Mouse (Mus musculus) limb, embryonic 14.5 days (tissue): ENCODE results near the gene Dab2ip. TPM values are rescaled to one million over a fixed set of nuclear protein-coding genes. Genes with fewer than 3 reads are reported as not detected.

Experiments
- ATAC-seq: fragments of 200-750 bp; cut with Nextera tagmentation; 2 replicates; pipeline ENCODE4 v1.8.0; 2017; ENCODE audit warnings: low read depth, moderate number of reproducible peaks, moderate TSS enrichment; ENCODE audit not compliant: low FRiP score
- DNase-seq: peaks from one replicate; pipeline ENCODE4 v3.0.0-alpha.2; 2015; ENCODE audit warnings: low spot score
- H3K27ac ChIP-seq: fragments of 300-500 bp; sonication (generic); replicated peaks from 2 replicates; pipeline ENCODE4 v1.5.1; 2014; ENCODE audit warnings: low read depth, mild to moderate bottlenecking, low read length, moderate library complexity, mixed read lengths
- H3K27me3 ChIP-seq: fragments of 300-500 bp; sonication (generic); 2 replicates; pipeline ENCODE4 v1.6.1; 2014; ENCODE audit warnings: low read length, mixed read lengths; ENCODE audit not compliant: control insufficient read depth, insufficient read depth
- H3K36me3 ChIP-seq: fragments of 300-500 bp; sonication (generic); 2 replicates; pipeline ENCODE4 v1.6.1; 2014; ENCODE audit warnings: mild to moderate bottlenecking, low read length, moderate library complexity, mixed read lengths; ENCODE audit not compliant: control insufficient read depth, insufficient read depth
- H3K4me1 ChIP-seq: fragments of 300-500 bp; sonication (generic); 2 replicates; pipeline ENCODE4 v1.6.1; 2014; ENCODE audit warnings: antibody characterized with exemption, low read length, mixed read lengths; ENCODE audit not compliant: control insufficient read depth, insufficient read depth
- H3K4me2 ChIP-seq: fragments of 300-500 bp; sonication (generic); replicated peaks from 2 replicates; pipeline ENCODE4 v1.6.1; 2014; ENCODE audit warnings: low read depth, mild to moderate bottlenecking, low read length, moderate library complexity; ENCODE audit not compliant: severe bottlenecking
- H3K4me3 ChIP-seq: fragments of 300-500 bp; sonication (generic); replicated peaks from 2 replicates; pipeline ENCODE4 v1.5.1; 2014; ENCODE audit warnings: low read length
- H3K9ac ChIP-seq: fragments of 300-500 bp; sonication (generic); 2 replicates; pipeline ENCODE4 v1.6.1; 2014; ENCODE audit warnings: mild to moderate bottlenecking, low read depth, low read length, moderate library complexity; ENCODE audit not compliant: severe bottlenecking
- H3K9me3 ChIP-seq: fragments of 300-500 bp; sonication (generic); 2 replicates; pipeline ENCODE4 v1.6.1; 2016; ENCODE audit warnings: low read length; ENCODE audit not compliant: control insufficient read depth
- POLR2A ChIP-seq: fragments of 200-500 bp; IDR thresholded peaks from 2 replicates; pipeline ENCODE4 v1.8.0; 2012; ENCODE audit warnings: inconsistent platforms, mild to moderate bottlenecking, moderate library complexity, borderline replicate concordance; ENCODE audit not compliant: insufficient read depth, insufficient read length; ENCODE audit errors: extremely low read depth
- WGBS: fragments of 180-500 bp; shearing (Covaris S2); extraction: QIAGEN DNeasy Blood & Tissue Kit; methylation state at CpG from one replicate; pipeline ENCODE4 v1.1.7; 2014; 5-methylcytosine and 5-hydroxymethylcytosine counted together
- polyA plus RNA-seq, 2 experiments: library from polyadenylated mRNA; depleted of rRNA in 1 of 2; stranded (reverse) in 1 of 2; unstranded in 1 of 2; fragments of >200 nt; fragmentation: Nextera tagmentation in 1 of 2; extraction: Ambion mirVana in 1 of 2; gene quantifications; 2 replicates each; pipeline versions ENCODE4 v1.2.1 to v1.2.3; 2012 to 2014

Gene Dab2ip
- polyA plus RNA-seq, 2 experiments: 62.2 to 69.8 TPM

- no peak for TF ChIP-seq POLR2A
- peaks cover 4% of the 10 kb centered on the region; the same call in 1 of the 2 replicates for H3K36me3 ChIP-seq
- peak overlapping the region; percentile 32; the same call in 1 of the 2 replicates for H3K9ac ChIP-seq
- H3K4me1 ChIP-seq: peaks cover 79% of the 10 kb centered on the region
- DNase-seq: peak; percentile 61
- peak overlapping the region; percentile 52; the same call in 1 of the 2 replicates for H3K27ac ChIP-seq
- H3K4me2 ChIP-seq: no peak overlapping the region
- WGBS: 16% methylated on average over 7 of the region's 7 CpGs
- H3K9me3 ChIP-seq: no peaks in the 10 kb centered on the region
- no peak overlapping the region for H3K4me3 ChIP-seq
- H3K27me3 ChIP-seq: no peaks in the 10 kb centered on the region
- peak; percentile 70 for ATAC-seq
These were observed 133.4 kb downstream of the Dab2ip start for GRCm38 (mm10) chr2:35691257-35692049.

GRCm38 (mm10) chr2:35692272-35692900 is 134.3 kb downstream of the Dab2ip start:
- no peaks in the 10 kb centered on the region for H3K9me3 ChIP-seq
- peaks cover 83% of the 10 kb centered on the region for H3K4me1 ChIP-seq
- ATAC-seq (no peak), DNase-seq (no peak)
- 0 out of 2 replicates have a peak overlapping the region, but pooled peaks have one; percentile 32 for H3K9ac ChIP-seq
- H3K4me2 ChIP-seq: no peak overlapping the region
- 77% methylated on average over 11 of the region's 11 CpGs for WGBS
- H3K27me3 ChIP-seq: no peaks in the 10 kb centered on the region
- H3K27ac ChIP-seq: no peak overlapping the region
- no peak overlapping the region for H3K4me3 ChIP-seq
- H3K36me3 ChIP-seq: peaks cover 4% of the 10 kb centered on the region; the same call in 1 of the 2 replicates
- TF ChIP-seq POLR2A: no peak

- DNase-seq: no peak
- H3K27ac ChIP-seq: no peak overlapping the region
- 79% methylated on average over 7 of the region's 7 CpGs for WGBS
These were observed 135.0 kb downstream of the Dab2ip start for GRCm38 (mm10) chr2:35693037-35693436.

GRCm38 (mm10) chr2:35694111-35694510 is 136.0 kb downstream of the Dab2ip start:
- Histone ChIP-seq H3K36me3 (peaks cover 4% of the 10 kb centered on the region; the same call in 1 of the 2 replicates), H3K9me3 (no peaks in the 10 kb centered on the region), H3K4me1 (peaks cover 80% of the 10 kb centered on the region), H3K9ac (no peak overlapping the region), H3K27ac (no peak overlapping the region), H3K27me3 (no peaks in the 10 kb centered on the region), H3K4me3 (no peak overlapping the region), H3K4me2 (no peak overlapping the region)
- 67% methylated on average over 2 of the region's 2 CpGs for WGBS
- ATAC-seq (no peak), DNase-seq (no peak)
- TF ChIP-seq POLR2A: no peak

More at GRCm38 (mm10) chr2:35693037-35693436, 135.0 kb downstream of the Dab2ip start:
- TF ChIP-seq POLR2A: no peak
- Histone ChIP-seq H3K36me3 (peaks cover 4% of the 10 kb centered on the region; the same call in 1 of the 2 replicates), H3K4me2 (no peak overlapping the region), H3K4me1 (peaks cover 84% of the 10 kb centered on the region), H3K4me3 (no peak overlapping the region), H3K9me3 (no peaks in the 10 kb centered on the region), H3K27me3 (no peaks in the 10 kb centered on the region), H3K9ac (no peak overlapping the region)
- no peak for ATAC-seq

DNA sequence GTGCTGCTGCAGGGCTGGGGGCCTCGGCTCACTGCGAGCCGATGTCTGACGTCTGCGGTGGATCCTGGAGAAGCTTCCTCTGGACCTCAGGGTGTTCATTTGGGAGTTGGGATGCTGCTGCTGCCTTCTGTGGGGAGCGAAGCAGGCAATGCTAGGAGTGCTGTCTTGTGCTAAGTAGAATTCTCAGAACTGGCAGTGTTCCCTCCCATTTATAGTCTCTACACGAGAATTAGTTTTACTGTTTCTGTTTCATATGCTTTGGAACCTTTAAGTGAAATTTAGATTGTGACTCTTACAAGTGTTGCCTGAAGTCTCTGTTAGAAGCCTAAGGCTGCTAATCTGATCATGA is 138.1 kb downstream of the Dab2ip start:
- H3K27ac ChIP-seq: peak overlapping the region; percentile 83; the same call in 1 of the 2 replicates
- peak overlapping the region; percentile 22; the same call in 1 of the 2 replicates for H3K4me2 ChIP-seq
- WGBS: 46% methylated on average over 7 of the region's 7 CpGs
- H3K27me3 ChIP-seq: no peaks in the 10 kb centered on the region
- TF ChIP-seq POLR2A: no peak
- peaks cover 4% of the 10 kb centered on the region; the same call in 1 of the 2 replicates for H3K36me3 ChIP-seq
- DNase-seq (peak; percentile 49), ATAC-seq (no peak)
- H3K4me3 ChIP-seq: no peak overlapping the region
- H3K4me1 ChIP-seq: peaks cover 75% of the 10 kb centered on the region
- H3K9ac ChIP-seq: peak overlapping the region; percentile 31; the same call in 1 of the 2 replicates
- no peaks in the 10 kb centered on the region for H3K9me3 ChIP-seq
